Mouse (Mus musculus): Measurements from ENCODE around the gene Gypa. TPM values are rescaled to one million over a fixed set of nuclear protein-coding genes. Genes with fewer than 3 reads are reported as not detected.

Gene Gypa
- polyA plus RNA-seq, 1 experiment from 2014 or later = 23.2 TPM

DNA sequence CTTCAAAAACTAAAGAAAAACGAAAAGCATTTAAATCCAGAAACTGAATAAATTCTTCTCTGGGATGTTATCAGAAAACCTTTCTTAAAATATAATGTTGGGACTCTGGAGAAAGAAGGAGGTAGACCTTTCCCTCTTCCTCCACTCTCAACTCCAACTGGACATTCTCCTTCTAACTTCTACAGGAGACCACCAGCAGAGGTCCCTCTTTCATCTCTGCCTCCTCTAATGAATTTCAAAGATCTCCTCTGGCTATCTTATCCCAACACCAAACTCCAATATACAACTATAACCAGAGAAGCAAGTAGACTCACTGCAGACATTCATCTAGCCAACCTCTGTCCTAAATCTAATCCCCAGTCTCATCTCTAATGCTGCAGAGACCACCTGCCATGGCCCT, 2.0 kb upstream of the Gypa start:
- Histone ChIP-seq H3K36me3 (no peaks in the 10 kb centered on the region), H3K27ac (replicated peaks) (no peak overlapping the region), H3K4me2 (no peak overlapping the region), H3K9me3 (no peaks in the 10 kb centered on the region), H3K4me1 (peaks cover 7% of the 10 kb centered on the region), H3K9ac (no peak overlapping the region), H3K27me3 (replicated peaks) (0 out of 2 replicates have a peak, but pooled peaks cover 4% of the 10 kb centered on the region), H3K4me3 (no peak overlapping the region)
- WGBS = 40% methylated on average over 1 of the region's 1 CpGs
- no peak for ATAC-seq (ENCODE audit: extremely low read depth, insufficient number of reproducible peaks, low FRiP score, low TSS enrichment)

DNA sequence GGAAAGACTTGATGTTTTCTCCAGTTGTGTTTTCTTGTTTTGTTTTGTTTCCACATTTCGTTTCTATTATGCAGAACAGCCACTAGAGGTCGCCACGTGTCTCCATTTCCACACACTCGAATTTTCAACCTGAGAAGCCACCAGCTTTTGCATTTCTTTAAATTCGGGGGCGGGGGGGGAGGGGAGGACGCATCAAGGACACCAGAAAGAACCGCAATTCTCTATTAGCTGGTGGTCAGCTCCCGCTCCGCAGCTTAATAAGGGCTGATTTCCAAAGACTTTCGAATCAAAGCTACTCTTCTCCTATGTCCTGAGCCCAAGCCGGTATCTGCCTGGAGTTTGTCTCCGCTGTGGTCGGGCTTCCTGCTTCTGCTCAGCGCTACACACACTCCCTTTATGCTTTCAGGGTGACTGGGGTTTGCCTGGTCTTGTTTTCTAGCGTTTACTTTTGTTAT, 567 bp upstream of the Gypa start:
- Histone ChIP-seq H3K9me3 (no peaks in the 10 kb centered on the region), H3K9ac (peak overlapping the region; percentile 74), H3K4me3 (peak overlapping the region; percentile 61), H3K4me1 (peaks cover 7% of the 10 kb centered on the region), H3K4me2 (peak overlapping the region; percentile 79), H3K27ac (replicated peaks) (no peak overlapping the region; the same call in 1 of the 2 replicates), H3K27me3 (replicated peaks) (0 out of 2 replicates have a peak, but pooled peaks cover 4% of the 10 kb centered on the region), H3K36me3 (no peaks in the 10 kb centered on the region)
- WGBS = under 1% methylated on average over 16 of the region's 16 CpGs
- ATAC-seq (ENCODE audit: extremely low read depth, insufficient number of reproducible peaks, low FRiP score, low TSS enrichment) = peak; percentile 61; the same call in 1 of the 2 replicates

DNA sequence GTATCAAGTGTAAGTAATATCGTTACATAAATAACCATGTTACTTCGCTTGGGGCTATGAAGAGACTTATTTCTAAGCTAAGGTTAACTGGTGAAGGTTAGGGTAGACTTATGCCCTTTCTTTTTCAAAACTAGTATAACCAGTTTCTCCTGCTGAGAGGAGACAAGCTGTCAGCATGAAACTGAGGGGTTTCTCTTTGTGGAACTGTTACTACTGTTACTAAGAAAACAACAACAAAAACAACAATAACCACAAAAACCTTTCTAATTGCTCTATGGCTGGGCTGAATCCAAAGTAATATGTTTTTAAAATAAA, 722 bp downstream of the Gypa start:
- Histone ChIP-seq H3K36me3 (no peaks in the 10 kb centered on the region), H3K4me2 (peak overlapping the region; percentile 79), H3K4me3 (peak overlapping the region; percentile 61; the same call in 1 of the 2 replicates), H3K9ac (no peak overlapping the region), H3K4me1 (peaks cover 7% of the 10 kb centered on the region), H3K9me3 (no peaks in the 10 kb centered on the region), H3K27me3 (replicated peaks) (no peaks in the 10 kb centered on the region), H3K27ac (replicated peaks) (no peak overlapping the region)
- ATAC-seq (ENCODE audit: extremely low read depth, insufficient number of reproducible peaks, low FRiP score, low TSS enrichment) = no peak
- 67% methylated on average over 2 of the region's 2 CpGs for WGBS

DNA sequence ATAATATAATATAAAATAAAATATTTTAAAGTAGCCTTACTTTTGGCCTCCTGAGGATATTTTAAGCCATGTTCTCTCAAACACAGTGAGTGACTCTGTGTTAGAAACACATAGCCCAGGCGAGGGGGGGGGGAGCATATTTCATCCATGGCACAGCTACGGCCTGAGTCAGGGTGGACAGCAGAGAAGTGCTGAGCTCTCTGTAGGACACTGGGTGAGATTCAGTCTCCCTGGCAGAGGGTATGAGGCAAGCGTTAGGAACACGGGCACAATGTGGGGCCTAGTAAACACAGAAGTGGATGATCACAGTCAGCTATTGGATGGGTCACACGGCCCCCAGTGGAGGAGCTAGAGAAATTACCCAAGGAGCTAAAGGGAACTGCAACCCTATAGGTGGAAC, 1.2 kb downstream of the Gypa start:
- H3K27ac ChIP-seq (replicated peaks) = no peak overlapping the region

DNA sequence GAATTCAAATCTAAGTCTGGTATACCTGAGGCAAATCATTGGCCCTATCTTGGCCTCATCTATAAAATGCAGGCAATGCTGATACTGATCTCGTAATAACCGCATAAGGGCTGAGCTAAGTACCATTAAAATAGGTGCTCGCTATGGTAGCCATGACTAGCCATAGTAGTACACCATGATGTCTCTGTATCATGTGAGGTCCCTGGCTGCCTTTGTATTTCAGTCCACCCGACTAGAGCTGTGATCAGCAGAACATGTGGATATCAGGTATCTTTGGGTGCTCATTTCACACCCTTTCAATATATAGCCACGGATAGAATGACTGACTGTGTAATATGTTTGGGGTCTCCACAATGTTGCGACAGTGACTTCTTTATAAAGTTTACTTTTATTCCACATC, 1.9 kb downstream of the Gypa start:
- Histone ChIP-seq H3K4me3 (peak overlapping the region; percentile 9; the same call in 1 of the 2 replicates), H3K27ac (replicated peaks) (no peak overlapping the region)

More for the DNA sequence above, 1.2 kb downstream of the Gypa start:
- ATAC-seq (ENCODE audit: extremely low read depth, insufficient number of reproducible peaks, low FRiP score, low TSS enrichment) = no peak
- Histone ChIP-seq H3K9me3 (no peaks in the 10 kb centered on the region), H3K4me1 (peaks cover 7% of the 10 kb centered on the region), H3K36me3 (no peaks in the 10 kb centered on the region), H3K4me3 (peak overlapping the region; percentile 24), H3K27me3 (replicated peaks) (no peaks in the 10 kb centered on the region), H3K4me2 (peak overlapping the region; percentile 46; the same call in 1 of the 2 replicates), H3K9ac (no peak overlapping the region)
- WGBS = 68% methylated on average over 5 of the region's 5 CpGs

DNA sequence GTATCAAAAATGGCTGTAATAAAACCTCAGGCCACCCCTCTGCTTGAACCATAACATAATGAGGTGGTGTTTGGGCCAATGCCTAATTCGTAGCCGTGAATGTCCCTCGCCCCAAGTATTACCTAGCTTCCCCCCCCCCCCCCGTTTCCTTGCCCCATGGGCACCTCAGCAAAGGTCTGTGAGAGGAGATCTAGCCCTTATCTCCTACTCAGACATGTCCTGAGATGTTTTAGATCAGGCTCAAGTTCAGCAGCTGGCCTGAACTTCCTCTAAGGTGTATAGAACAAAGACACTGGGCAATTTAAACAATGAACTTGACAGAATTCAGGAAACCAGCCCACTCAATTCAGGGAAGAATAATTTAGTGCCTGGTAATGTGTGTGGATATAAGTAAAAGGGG, 3.7 kb downstream of the Gypa start:
- Histone ChIP-seq H3K36me3 (no peaks in the 10 kb centered on the region), H3K4me2 (peak overlapping the region; percentile 40; the same call in 1 of the 2 replicates), H3K27me3 (replicated peaks) (no peaks in the 10 kb centered on the region), H3K4me1 (peaks cover 7% of the 10 kb centered on the region), H3K9ac (no peak overlapping the region), H3K4me3 (no peak overlapping the region), H3K9me3 (no peaks in the 10 kb centered on the region), H3K27ac (replicated peaks) (no peak overlapping the region)
- no peak for ATAC-seq (ENCODE audit: extremely low read depth, insufficient number of reproducible peaks, low FRiP score, low TSS enrichment)
- WGBS = 68% methylated on average over 4 of the region's 4 CpGs

More for the DNA sequence above, 1.9 kb downstream of the Gypa start:
- Histone ChIP-seq H3K4me1 (peaks cover 7% of the 10 kb centered on the region), H3K36me3 (no peaks in the 10 kb centered on the region), H3K27me3 (replicated peaks) (no peaks in the 10 kb centered on the region), H3K9ac (no peak overlapping the region), H3K4me2 (peak overlapping the region; percentile 40), H3K9me3 (no peaks in the 10 kb centered on the region)
- WGBS = 79% methylated on average over 6 of the region's 6 CpGs
- no peak for ATAC-seq (ENCODE audit: extremely low read depth, insufficient number of reproducible peaks, low FRiP score, low TSS enrichment)

DNA sequence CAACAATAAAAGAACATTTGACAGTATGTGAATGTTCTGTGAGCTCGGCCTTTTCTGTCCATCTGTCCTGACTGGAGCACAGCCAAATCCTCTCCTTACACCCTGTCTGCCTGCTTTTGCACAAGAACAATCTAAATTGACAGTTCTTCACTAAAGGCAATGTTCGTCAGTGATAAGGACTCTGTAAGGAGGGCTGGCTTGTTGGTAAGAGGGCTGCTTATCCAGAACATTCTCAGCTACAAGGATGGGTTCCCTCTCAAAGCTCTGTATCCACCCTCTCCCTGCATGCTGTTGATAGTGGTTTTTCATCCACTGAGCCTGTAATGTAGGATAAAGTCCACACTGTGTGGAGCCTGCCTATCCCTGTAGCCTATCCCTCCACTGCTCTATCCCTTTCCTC, 6.7 kb downstream of the Gypa start:
- peak overlapping the region; percentile 40; the same call in 1 of the 2 replicates for H3K4me2 ChIP-seq

DNA sequence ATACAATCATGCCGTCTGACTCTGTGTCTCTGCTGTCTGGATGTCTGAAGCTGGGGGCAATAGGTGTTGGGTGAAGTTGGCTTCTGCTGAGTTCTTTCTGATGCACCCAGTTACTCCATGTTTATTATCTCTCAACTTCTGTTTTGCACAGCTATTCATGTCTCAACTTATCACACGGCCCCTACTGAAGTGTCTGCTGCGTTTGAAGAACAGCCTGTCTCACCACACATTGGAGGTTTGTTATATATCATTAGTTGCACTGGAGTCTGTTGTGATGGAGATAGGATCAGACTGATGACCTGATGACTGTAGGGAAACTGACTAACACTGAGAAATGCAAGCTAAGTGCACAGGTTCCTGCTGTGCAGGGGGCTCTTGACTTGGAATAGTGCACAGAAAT, 7.2 kb downstream of the Gypa start:
- H3K27me3 ChIP-seq (replicated peaks) = no peaks in the 10 kb centered on the region
- WGBS = 62% methylated on average over 3 of the region's 3 CpGs
- peak overlapping the region; percentile 40; the same call in 1 of the 2 replicates for H3K4me2 ChIP-seq
- no peaks in the 10 kb centered on the region for H3K9me3 ChIP-seq
- H3K4me3 ChIP-seq = no peak overlapping the region
- no peaks in the 10 kb centered on the region for H3K4me1 ChIP-seq
- H3K36me3 ChIP-seq = no peaks in the 10 kb centered on the region
- no peak overlapping the region for H3K9ac ChIP-seq
- no peak overlapping the region for H3K27ac ChIP-seq (replicated peaks)
- no peak for ATAC-seq (ENCODE audit: extremely low read depth, insufficient number of reproducible peaks, low FRiP score, low TSS enrichment)

More for the DNA sequence above, 6.7 kb downstream of the Gypa start:
- H3K36me3 ChIP-seq = no peaks in the 10 kb centered on the region
- 49% methylated on average over 2 of the region's 2 CpGs for WGBS
- no peak overlapping the region for H3K4me3 ChIP-seq
- no peaks in the 10 kb centered on the region for H3K9me3 ChIP-seq
- peak; percentile 31; the same call in 1 of the 2 replicates for ATAC-seq (ENCODE audit: extremely low read depth, insufficient number of reproducible peaks, low FRiP score, low TSS enrichment)
- H3K27ac ChIP-seq (replicated peaks) = no peak overlapping the region
- H3K9ac ChIP-seq = no peak overlapping the region
- H3K27me3 ChIP-seq (replicated peaks) = no peaks in the 10 kb centered on the region
- no peaks in the 10 kb centered on the region for H3K4me1 ChIP-seq

DNA sequence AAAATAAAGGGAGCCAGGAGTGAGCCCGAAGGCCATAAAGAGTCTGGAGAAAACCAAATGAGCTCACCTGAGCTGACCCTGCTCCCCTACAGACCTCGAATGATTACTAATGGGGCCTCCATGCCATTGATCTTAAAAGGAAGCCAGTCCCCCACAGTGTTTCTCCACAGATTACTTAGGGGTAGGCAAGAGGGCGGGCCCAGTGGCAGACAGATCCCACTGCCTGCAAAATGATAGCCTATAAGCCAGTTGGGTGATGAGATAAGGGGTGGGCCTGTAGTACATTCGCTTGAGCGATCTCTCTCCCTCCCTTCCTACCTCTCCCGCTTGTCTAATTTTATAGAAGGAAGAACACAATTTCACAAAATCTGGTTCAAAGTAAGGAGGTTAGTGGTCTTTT, 7.7 kb downstream of the Gypa start:
- WGBS = 68% methylated on average over 6 of the region's 6 CpGs
- H3K27ac ChIP-seq (replicated peaks) = no peak overlapping the region
- peak overlapping the region; percentile 40; the same call in 1 of the 2 replicates for H3K4me2 ChIP-seq
- no peak overlapping the region for H3K9ac ChIP-seq
- H3K36me3 ChIP-seq = no peaks in the 10 kb centered on the region
- H3K4me3 ChIP-seq = no peak overlapping the region
- no peak for ATAC-seq (ENCODE audit: extremely low read depth, insufficient number of reproducible peaks, low FRiP score, low TSS enrichment)
- H3K27me3 ChIP-seq (replicated peaks) = no peaks in the 10 kb centered on the region
- no peaks in the 10 kb centered on the region for H3K4me1 ChIP-seq
- H3K9me3 ChIP-seq = no peaks in the 10 kb centered on the region

DNA sequence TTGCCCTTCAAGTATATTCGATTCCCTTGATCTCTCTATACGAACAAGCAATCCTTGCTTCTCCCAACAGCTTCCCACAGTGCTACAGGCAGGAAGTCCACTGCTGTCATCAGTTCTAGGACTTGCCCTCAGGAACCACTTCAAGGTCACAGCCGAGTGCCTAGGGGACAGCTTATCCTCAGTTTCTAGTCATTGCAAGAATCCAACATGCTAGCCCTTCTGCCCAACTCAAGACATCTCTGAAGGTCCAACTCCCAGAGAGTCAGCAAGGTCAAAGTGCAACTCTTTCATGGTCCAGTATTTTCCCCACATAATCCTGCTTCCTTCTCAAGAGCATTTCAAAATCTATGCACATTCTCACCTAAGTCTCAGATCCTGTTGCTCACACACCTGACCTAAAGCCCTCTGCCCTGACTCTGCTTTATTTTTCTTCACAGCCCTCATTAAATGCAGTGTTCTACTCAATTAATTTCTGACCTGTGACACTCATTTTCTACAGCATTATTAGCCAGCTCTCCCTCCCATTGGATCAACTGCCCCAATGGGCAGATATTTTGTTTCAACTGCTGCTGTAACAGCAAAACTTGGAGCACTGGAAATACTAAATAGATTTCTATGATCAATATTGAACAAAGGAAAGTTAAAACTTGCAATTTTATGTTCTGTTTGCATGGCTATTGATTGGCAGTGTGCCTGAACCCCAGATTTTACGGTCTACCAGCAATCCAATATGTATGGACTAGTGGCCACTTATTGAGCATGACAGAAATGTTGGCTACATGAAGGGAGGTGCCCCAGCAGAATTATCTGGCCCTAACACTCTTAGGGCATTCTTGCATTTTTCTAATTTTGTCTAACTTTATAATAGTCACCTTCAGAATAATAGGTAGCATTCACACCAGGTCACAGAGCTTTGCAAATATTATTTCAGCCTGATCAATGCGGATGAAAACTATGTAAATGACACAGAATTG, 33.1 kb downstream of the Gypa start:
- Histone ChIP-seq H3K4me2 (no peak overlapping the region), H3K27ac (replicated peaks) (no peak overlapping the region), H3K4me1 (no peaks in the 10 kb centered on the region), H3K27me3 (replicated peaks) (no peaks in the 10 kb centered on the region), H3K4me3 (no peak overlapping the region), H3K9me3 (no peaks in the 10 kb centered on the region), H3K36me3 (no peaks in the 10 kb centered on the region), H3K9ac (no peak overlapping the region)
- 74% methylated on average over 5 of the region's 5 CpGs for WGBS
- ATAC-seq (ENCODE audit: extremely low read depth, insufficient number of reproducible peaks, low FRiP score, low TSS enrichment) = no peak

DNA sequence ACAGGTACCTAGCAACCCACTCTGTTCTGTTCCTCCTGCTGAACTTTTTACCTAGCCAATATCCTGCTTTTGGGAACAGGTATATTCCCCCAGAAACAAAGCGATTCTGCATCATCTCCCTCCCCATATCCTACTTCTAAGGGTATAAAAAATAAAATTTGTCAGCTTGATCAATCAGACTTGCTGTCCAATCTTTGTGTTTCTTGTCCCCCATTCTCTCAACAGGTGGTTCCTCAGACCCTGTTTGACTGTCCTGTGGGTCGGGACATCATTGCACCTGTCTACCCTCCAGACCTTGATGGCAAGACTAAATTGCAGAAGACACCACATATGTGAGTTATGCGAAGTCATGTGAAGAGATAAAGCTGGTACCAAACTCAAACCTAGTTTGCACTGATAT, 48.3 kb downstream of the Gypa start:
- no peak overlapping the region for H3K4me3 ChIP-seq
- no peak overlapping the region for H3K27ac ChIP-seq (replicated peaks)
- H3K9ac ChIP-seq = no peak overlapping the region
- no peaks in the 10 kb centered on the region for H3K27me3 ChIP-seq (replicated peaks)
- ATAC-seq (ENCODE audit: extremely low read depth, insufficient number of reproducible peaks, low FRiP score, low TSS enrichment) = no peak
- no peaks in the 10 kb centered on the region for H3K4me1 ChIP-seq
- H3K36me3 ChIP-seq = no peaks in the 10 kb centered on the region
- WGBS = 77% methylated on average over 3 of the region's 3 CpGs
- no peak overlapping the region for H3K4me2 ChIP-seq
- peaks cover 12% of the 10 kb centered on the region; the same call in 1 of the 2 replicates for H3K9me3 ChIP-seq

All from heart, embryonic 13.5 days (tissue).